Mouse (Mus musculus): ENCODE results near the gene Psma1.

Psma1 gene

DNA sequence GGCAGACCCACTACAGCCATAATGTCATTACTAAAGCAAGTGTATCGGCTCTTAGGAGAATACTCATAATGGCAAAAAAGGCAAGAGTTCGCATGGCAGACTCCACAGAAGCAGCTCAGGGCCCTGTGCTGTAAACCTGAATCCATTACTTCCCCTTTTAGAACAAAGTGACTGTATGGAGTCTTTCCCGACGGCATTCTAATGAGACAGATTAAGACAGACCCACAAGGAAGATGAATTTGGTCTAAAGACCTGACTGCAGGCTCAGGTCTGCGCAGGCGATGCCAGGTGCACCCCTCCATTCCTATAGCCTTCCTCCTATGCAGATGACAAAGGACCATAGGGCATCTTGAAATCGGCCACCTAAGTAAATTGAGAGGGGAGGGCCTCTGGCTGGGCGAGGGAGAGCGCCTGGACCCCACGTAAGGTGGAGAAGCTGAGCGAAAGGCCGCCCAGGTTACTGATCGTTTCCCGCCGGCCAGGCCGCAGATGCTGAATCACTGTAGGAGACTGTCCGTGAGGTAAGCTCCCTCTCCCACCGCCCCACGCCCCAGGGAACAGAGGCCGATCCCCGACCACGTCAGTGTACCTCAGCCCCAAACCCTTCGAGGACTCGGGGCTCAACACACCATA, 430 bp downstream of the Psma1 start:
- no peak for DNase-seq (ENCODE audit: low spot score in 2 of 2)

DNA sequence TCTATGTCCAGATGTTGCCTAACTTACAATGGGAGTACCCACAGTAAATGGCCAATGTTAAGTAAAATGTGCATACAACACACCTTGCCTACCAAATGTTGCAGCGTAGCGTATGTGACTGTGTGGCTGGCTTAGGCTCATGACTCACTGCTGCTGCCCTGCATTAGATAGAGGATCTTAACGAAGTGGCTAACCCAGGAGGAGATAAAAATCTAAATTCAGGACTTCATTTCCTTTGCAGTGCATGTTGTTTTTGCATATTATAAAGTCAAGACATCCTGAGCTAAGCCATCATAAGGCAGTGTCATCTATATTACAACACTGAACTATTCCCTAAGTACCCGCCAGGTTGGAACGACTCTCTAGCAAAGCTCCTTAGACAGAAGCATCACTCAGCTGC, 7.5 kb downstream of the Psma1 start:
- DNase-seq (ENCODE audit: low spot score in 2 of 2), result no peak

DNA sequence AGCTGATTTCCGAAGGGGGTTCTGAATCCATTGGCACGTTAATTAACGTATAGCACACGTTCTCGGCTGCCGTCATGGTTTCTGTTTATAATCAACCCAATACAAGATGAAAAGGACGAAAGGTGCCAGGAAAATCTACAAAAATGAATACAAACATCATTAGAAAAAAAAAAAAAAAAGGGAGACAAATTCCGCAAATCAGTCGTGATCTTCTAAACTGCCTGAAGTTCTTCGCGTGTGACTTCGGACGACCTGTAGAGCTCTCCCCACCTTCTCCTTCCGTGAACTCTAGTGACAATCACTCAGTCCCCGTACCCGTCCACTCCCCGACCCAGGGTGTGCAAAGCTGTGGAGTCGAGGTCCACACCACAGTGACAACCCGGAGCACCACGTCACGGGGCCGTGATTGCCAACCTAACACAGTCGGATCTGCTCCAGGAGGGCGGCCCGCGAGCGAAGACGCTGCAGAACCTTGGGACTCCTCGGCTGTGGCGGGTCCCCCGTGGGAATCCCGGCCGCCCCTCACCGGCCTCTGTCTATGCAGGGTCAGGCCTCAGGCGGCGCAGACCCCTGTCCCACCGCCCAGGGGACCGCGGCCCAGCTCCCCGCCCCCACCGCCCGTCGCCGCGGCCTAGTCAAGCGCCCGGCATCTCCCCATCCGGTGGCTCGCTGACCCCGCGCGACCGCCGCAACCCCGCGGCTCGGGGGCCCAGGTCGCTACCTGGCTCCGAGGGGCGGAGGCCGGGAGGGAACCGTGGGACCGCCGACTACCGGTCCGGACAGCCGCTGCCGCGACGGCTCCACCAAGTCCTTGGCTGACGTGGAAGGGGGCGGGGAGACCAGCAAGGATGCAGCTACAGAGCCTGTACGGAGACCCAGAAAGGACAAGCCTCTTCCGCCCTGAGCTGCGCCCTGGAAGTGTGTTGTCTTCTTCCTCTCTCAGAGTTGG, 21.8 kb downstream of the Psma1 start, which contains the start of gene Copb1:
Gene Copb1, minus strand, starts transcription at position 827 of the 949 bp plus-strand sequence.
- DNase-seq (ENCODE audit: low spot score in 2 of 2), result peak; percentile 70 to 90

DNA sequence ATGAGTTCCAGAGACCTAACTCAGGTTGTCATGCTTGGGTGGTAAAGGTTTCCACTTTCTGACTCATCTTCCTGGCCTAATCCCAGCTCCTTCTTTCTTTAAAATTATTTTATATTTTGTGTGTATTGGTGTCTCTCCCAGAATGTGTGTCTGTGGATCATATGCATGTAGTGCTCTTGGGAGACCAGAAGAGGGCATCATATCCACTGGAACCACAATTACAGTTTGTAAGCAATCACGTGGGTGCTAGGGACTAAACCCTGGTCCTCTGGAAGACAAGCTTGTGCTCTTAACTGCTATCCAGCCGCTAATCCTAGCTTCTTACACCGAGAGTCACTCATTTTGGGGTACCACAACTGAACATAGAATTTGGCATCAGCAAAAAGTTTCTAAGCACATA, 24.2 kb downstream of the Psma1 start:
- DNase-seq (ENCODE audit: low spot score in 2 of 2), result no peak

DNA sequence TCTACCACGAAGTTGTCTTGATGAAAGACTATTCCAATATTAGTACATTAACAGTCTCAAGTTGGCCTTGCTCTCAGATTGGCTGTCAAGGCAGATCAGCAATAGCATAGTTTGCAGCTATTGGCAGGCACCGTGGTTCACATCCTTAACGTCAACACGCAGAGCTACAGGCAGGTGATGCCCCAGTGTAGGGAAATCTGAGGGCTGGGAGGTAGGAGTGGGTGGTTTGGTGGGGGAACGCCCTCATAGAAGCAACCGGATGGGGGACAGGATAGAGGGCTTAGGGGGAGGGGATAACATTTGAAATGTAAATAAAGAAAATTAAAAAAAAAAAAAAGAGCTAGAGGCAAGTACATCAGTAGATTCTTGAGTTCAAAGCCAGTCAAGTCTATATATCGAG, 41.9 kb downstream of the Psma1 start:
- no peak for DNase-seq (ENCODE audit: low spot score in 2 of 2)

DNA sequence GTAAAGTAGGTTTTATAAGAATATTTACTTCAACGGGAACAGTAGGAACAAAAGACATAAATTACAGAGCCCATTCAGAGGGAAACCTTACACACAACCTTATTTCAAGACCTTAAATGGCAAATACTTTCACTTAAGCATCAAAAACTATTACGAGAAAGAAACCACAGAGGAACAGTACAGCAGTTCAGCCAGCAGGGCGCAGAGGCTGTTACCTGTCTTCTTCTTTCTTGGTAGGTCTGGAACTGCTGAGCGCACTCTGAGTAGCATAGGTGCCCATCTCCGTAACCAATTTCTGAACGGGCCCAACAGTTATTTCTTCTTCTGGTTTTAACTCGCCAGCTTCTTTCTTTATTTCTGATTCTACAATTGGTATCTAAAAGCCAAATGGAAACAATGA, 42.9 kb downstream of the Psma1 start:
- DNase-seq (ENCODE audit: low spot score in 2 of 2), result no peak

DNA sequence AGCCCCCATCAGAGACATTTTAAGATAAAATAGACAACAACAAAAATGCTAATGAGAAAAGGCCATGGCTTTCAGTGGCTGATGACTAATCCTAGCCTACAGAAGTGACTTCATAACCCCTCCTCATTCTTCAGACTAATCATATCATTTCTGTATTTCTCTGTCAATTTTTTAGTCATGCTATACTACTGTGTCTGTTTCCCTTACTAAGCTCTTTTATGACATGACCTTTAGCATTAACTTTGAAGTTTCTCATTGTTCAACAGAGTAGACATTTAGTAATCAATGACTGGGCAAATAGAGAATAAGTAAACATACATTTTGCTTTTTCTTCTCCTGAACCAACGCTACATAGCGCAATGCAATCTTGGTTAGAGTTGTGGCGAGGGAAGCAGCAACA, 44.1 kb downstream of the Psma1 start:
- DNase-seq (ENCODE audit: low spot score in 2 of 2), result no peak

DNA sequence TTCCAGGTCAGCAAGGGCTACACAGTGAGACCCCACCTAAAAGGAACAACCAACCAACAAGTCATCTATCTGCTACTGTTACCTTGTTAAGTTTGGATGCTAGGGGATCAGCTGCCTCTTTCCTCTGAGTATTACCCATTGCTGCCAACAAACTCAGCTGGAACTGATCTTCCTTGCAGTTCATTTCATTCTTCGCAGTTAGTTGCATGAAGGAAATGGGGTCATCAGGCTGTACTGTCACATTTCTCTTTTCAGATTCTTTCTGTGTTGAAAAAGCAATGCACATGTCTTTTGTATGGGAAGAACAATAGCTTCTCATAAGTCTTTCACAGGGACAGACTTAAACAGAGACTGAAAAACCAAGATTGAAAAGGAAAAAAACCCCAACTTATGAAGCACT, 49.4 kb downstream of the Psma1 start:
- DNase-seq (ENCODE audit: low spot score in 2 of 2), result no peak

DNA sequence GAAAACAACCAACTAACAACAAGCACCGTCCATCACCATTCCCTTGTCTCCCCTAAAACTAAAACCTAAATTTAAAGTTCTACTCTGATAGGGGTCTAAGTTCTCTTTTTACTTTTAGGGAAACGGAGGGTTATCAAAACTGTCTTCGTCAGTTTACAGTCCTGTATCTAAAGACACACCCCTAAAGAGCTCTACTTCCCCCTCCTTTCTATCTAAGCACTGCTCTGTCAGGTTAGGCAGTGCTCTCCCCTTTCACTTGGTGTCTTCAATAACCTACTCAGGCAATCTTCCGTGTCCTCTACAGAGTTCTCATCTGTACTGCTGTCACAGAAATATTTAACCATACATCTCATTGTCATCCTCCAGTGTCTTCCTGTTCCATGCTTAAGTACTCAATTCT, 55.5 kb downstream of the Psma1 start:
- no peak for DNase-seq (ENCODE audit: low spot score in 2 of 2)

DNA sequence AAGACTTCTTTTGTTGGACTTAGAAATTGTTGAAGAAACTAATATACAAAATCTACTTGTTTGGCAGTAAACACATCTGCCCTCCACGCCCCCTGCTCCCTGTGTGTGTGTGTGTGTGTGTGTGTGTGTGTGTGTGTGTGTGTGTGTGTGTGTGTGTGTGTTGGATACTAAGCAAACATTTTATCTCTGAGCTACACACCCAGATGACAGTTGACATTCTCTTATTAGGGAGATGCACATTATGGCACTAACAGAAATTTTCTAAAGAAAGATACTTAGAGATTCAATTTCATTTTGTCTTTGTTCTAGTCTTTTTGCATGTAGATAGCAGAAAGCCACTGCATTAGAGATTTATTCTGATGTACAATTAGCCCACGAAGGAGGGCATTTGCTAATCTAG, 59.0 kb downstream of the Psma1 start:
- no peak for DNase-seq (ENCODE audit: low spot score in 2 of 2)

All from left cerebral cortex, adult 9 months (tissue).